Mouse (Mus musculus): ENCODE data around the gene Shank3. TPM values are rescaled to one million over a fixed set of nuclear protein-coding genes. Genes with fewer than 3 reads are reported as not detected.

Shank3 gene
- polyA plus RNA-seq, 1 experiment from 2014 or later: 2.1 TPM

- 9% methylated on average over 1 of the region's 1 CpGs for WGBS
- H3K27ac ChIP-seq (replicated peaks): no peak overlapping the region
- no peak for DNase-seq (ENCODE audit: low spot score)
Measured at GRCm38 (mm10) chr15:89465052-89465451, 34.4 kb upstream of the Shank3 start.

GRCm38 (mm10) chr15:89468577-89468976, 30.8 kb upstream of the Shank3 start:
- Histone ChIP-seq H3K4me1 (peaks cover 4% of the 10 kb centered on the region; the same call in 1 of the 2 replicates), H3K36me3 (peaks cover 5% of the 10 kb centered on the region), H3K27me3 (ENCODE audit: low read depth, poor library complexity, severe bottlenecking) (no peaks in the 10 kb centered on the region), H3K9me3 (replicated peaks) (no peaks in the 10 kb centered on the region), H3K4me3 (no peak overlapping the region), H3K27ac (replicated peaks) (no peak overlapping the region)
- 30% methylated on average over 2 of the region's 2 CpGs for WGBS
- no peak for DNase-seq (ENCODE audit: low spot score)

More at GRCm38 (mm10) chr15:89465052-89465451, 34.4 kb upstream of the Shank3 start:
- no peaks in the 10 kb centered on the region for H3K9me3 ChIP-seq (replicated peaks)
- H3K4me3 ChIP-seq: no peak overlapping the region
- peaks cover 32% of the 10 kb centered on the region for H3K36me3 ChIP-seq
- peaks cover 4% of the 10 kb centered on the region; the same call in 1 of the 2 replicates for H3K4me1 ChIP-seq
- no peaks in the 10 kb centered on the region for H3K27me3 ChIP-seq (ENCODE audit: low read depth, poor library complexity, severe bottlenecking)

GRCm38 (mm10) chr15:89471476-89471875, 27.9 kb upstream of the Shank3 start:
- no peak for DNase-seq (ENCODE audit: low spot score)
- WGBS: 90% methylated on average over 4 of the region's 4 CpGs
- H3K36me3 ChIP-seq: 0 out of 2 replicates have a peak, but pooled peaks cover 2% of the 10 kb centered on the region

GRCm38 (mm10) chr15:89473370-89473769, 26.1 kb upstream of the Shank3 start:
- H3K27ac ChIP-seq (replicated peaks): no peak overlapping the region
- H3K27me3 ChIP-seq (ENCODE audit: low read depth, poor library complexity, severe bottlenecking): peaks cover 17% of the 10 kb centered on the region
- H3K4me1 ChIP-seq: peaks cover 30% of the 10 kb centered on the region
- WGBS: 89% methylated on average over 9 of the region's 9 CpGs
- H3K36me3 ChIP-seq: 0 out of 2 replicates have a peak, but pooled peaks cover 2% of the 10 kb centered on the region
- no peak overlapping the region for H3K4me3 ChIP-seq
- no peaks in the 10 kb centered on the region for H3K9me3 ChIP-seq (replicated peaks)
- DNase-seq (ENCODE audit: low spot score): no peak

More at GRCm38 (mm10) chr15:89471476-89471875, 27.9 kb upstream of the Shank3 start:
- Histone ChIP-seq H3K4me1 (peaks cover 18% of the 10 kb centered on the region), H3K27me3 (ENCODE audit: low read depth, poor library complexity, severe bottlenecking) (peaks cover 7% of the 10 kb centered on the region), H3K4me3 (no peak overlapping the region), H3K27ac (replicated peaks) (no peak overlapping the region), H3K9me3 (replicated peaks) (no peaks in the 10 kb centered on the region)

- 92% methylated on average over 8 of the region's 8 CpGs for WGBS
- Histone ChIP-seq H3K4me1 (peaks cover 30% of the 10 kb centered on the region), H3K9me3 (replicated peaks) (no peaks in the 10 kb centered on the region), H3K27me3 (ENCODE audit: low read depth, poor library complexity, severe bottlenecking) (peaks cover 19% of the 10 kb centered on the region), H3K4me3 (no peak overlapping the region), H3K36me3 (0 out of 2 replicates have a peak, but pooled peaks cover 2% of the 10 kb centered on the region), H3K27ac (replicated peaks) (no peak overlapping the region)
- DNase-seq (ENCODE audit: low spot score): no peak
Measured at GRCm38 (mm10) chr15:89473921-89474320, 25.5 kb upstream of the Shank3 start.

GRCm38 (mm10) chr15:89474596-89475292, 24.7 kb upstream of the Shank3 start:
- WGBS: 92% methylated on average over 19 of the region's 19 CpGs

GRCm38 (mm10) chr15:89475293-89475600, 24.2 kb upstream of the Shank3 start:
- Histone ChIP-seq H3K9me3 (replicated peaks) (no peaks in the 10 kb centered on the region), H3K4me3 (peak overlapping the region; percentile 70), H3K27me3 (ENCODE audit: low read depth, poor library complexity, severe bottlenecking) (peaks cover 19% of the 10 kb centered on the region), H3K27ac (replicated peaks) (peak overlapping the region; percentile 85), H3K4me1 (peaks cover 30% of the 10 kb centered on the region), H3K36me3 (0 out of 2 replicates have a peak, but pooled peaks cover 2% of the 10 kb centered on the region)
- DNase-seq (ENCODE audit: low spot score): no peak
- 88% methylated on average over 7 of the region's 7 CpGs for WGBS

More at GRCm38 (mm10) chr15:89474596-89475292, 24.7 kb upstream of the Shank3 start:
- Histone ChIP-seq H3K4me1 (peaks cover 30% of the 10 kb centered on the region), H3K27me3 (ENCODE audit: low read depth, poor library complexity, severe bottlenecking) (peaks cover 19% of the 10 kb centered on the region), H3K36me3 (0 out of 2 replicates have a peak, but pooled peaks cover 2% of the 10 kb centered on the region), H3K4me3 (no peak overlapping the region), H3K27ac (replicated peaks) (no peak overlapping the region), H3K9me3 (replicated peaks) (no peaks in the 10 kb centered on the region)
- no peak for DNase-seq (ENCODE audit: low spot score)

- Histone ChIP-seq H3K9me3 (replicated peaks) (no peaks in the 10 kb centered on the region), H3K27ac (replicated peaks) (peak overlapping the region; percentile 85), H3K4me1 (peaks cover 30% of the 10 kb centered on the region), H3K36me3 (0 out of 2 replicates have a peak, but pooled peaks cover 2% of the 10 kb centered on the region), H3K4me3 (peak overlapping the region; percentile 70), H3K27me3 (ENCODE audit: low read depth, poor library complexity, severe bottlenecking) (peaks cover 19% of the 10 kb centered on the region)
- peak; percentile 90 for DNase-seq (ENCODE audit: low spot score)
- WGBS: 10% methylated on average over 44 of the region's 44 CpGs
Measured at GRCm38 (mm10) chr15:89475611-89476474, 23.6 kb upstream of the Shank3 start.

GRCm38 (mm10) chr15:89476475-89476815, 23.0 kb upstream of the Shank3 start:
- H3K4me3 ChIP-seq: peak overlapping the region; percentile 70
- 4% methylated on average over 5 of the region's 5 CpGs for WGBS
- peaks cover 19% of the 10 kb centered on the region for H3K27me3 ChIP-seq (ENCODE audit: low read depth, poor library complexity, severe bottlenecking)
- 0 out of 2 replicates have a peak, but pooled peaks cover 2% of the 10 kb centered on the region for H3K36me3 ChIP-seq
- H3K4me1 ChIP-seq: peaks cover 30% of the 10 kb centered on the region
- peak overlapping the region; percentile 85 for H3K27ac ChIP-seq (replicated peaks)
- no peak for DNase-seq (ENCODE audit: low spot score)
- no peaks in the 10 kb centered on the region for H3K9me3 ChIP-seq (replicated peaks)

GRCm38 (mm10) chr15:89477091-89477491, 22.3 kb upstream of the Shank3 start, which contains the start of gene Arsa:
Gene Arsa, minus strand, starts transcription at chr15:89477425.
- Histone ChIP-seq H3K27ac (replicated peaks) (peak within 1 kb of the TSS; percentile 85), H3K4me1 (peaks cover 30% of the 10 kb centered on the region), H3K9me3 (replicated peaks) (no peaks in the 10 kb centered on the region), H3K27me3 (ENCODE audit: low read depth, poor library complexity, severe bottlenecking) (peaks cover 19% of the 10 kb centered on the region), H3K4me3 (peak within 1 kb of the TSS; percentile 70), H3K36me3 (0 out of 2 replicates have a peak, but pooled peaks cover 2% of the 10 kb centered on the region)
- no peak for DNase-seq (ENCODE audit: low spot score)
- 34% methylated on average over 9 of the region's 9 CpGs for WGBS

GRCm38 (mm10) chr15:89477806-89478205, 21.6 kb upstream of the Shank3 start:
- no peak for DNase-seq (ENCODE audit: low spot score)
- no peak overlapping the region for H3K27ac ChIP-seq (replicated peaks)
- WGBS: 41% methylated on average over 8 of the region's 8 CpGs
- H3K4me1 ChIP-seq: peaks cover 30% of the 10 kb centered on the region
- no peaks in the 10 kb centered on the region for H3K9me3 ChIP-seq (replicated peaks)
- H3K27me3 ChIP-seq (ENCODE audit: low read depth, poor library complexity, severe bottlenecking): peaks cover 19% of the 10 kb centered on the region
- H3K36me3 ChIP-seq: 0 out of 2 replicates have a peak, but pooled peaks cover 2% of the 10 kb centered on the region
- H3K4me3 ChIP-seq: no peak overlapping the region

GRCm38 (mm10) chr15:89478622-89479021, 20.8 kb upstream of the Shank3 start:
- Histone ChIP-seq H3K36me3 (no peaks in the 10 kb centered on the region), H3K4me1 (peaks cover 30% of the 10 kb centered on the region), H3K4me3 (no peak overlapping the region), H3K27ac (replicated peaks) (no peak overlapping the region), H3K27me3 (ENCODE audit: low read depth, poor library complexity, severe bottlenecking) (peaks cover 19% of the 10 kb centered on the region), H3K9me3 (replicated peaks) (no peaks in the 10 kb centered on the region)
- WGBS: 86% methylated on average over 3 of the region's 3 CpGs
- DNase-seq (ENCODE audit: low spot score): no peak

Measured in midbrain, embryonic 10.5 days (tissue).